In the genomic region with DNA sequence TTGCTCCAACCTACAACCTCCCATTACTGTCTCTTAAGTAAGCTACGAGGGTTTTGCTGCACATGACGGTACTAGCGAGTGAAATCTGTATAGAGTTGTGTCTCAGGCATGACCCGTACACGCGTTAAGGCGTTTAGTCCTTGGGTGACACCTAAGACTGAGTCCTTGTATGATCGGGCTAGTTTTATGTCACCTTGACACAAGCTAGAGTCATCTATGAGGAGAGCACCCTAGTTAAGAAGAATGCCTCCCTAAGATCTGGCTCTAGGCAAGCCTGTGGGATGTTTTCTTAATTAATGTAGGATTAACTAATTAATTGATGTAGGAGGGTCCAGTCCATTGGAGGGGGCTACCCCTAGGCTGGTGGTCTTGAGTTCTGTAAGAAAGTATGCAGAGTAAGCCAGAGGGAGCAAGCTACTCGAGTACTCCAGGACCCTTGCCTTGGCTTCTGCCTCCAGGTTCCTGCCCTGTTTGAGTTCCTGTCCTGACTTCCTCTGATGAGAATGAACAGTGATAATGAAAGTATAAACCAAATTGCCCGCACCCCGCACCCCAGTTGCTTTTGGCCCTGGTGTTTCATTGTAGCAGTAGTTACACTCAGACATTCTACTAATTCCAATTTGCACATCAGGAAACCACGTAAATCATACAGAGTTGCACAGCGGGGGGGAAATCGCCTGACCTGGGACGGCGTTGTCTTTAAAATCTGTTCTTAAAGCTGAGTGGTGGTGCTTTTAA, we compare ENCODE assay signal across 8 mouse cellular contexts. TPM values are rescaled to one million over a fixed set of nuclear protein-coding genes. Genes with fewer than 3 reads are reported as not detected.
A peak's percentile ranks its signal among the peaks of the same experiment; 100 is the strongest.
DNase-seq lines count a peak whose midpoint lies in the region; ATAC-seq lines count a peak whose summit lies in the region.

No protein-coding gene starts in this region.

- peak overlapping the region; percentile 86 for H3K4me2 ChIP-seq in embryonic facial prominence, embryonic 14.5 days (ENCODE audit: low read depth, low read length)

- WGBS in embryonic facial prominence, embryonic 14.5 days, result 18% methylated on average over 16 of the region's 16 CpGs
- WGBS in large intestine, adult 2 months, result 10% methylated on average over 16 of the region's 16 CpGs

- peak overlapping the region; percentile 98 for H3K4me3 ChIP-seq in embryonic facial prominence, embryonic 14.5 days (ENCODE audit: low read depth, low read length)

- H3K27me3 ChIP-seq in embryonic facial prominence, embryonic 14.5 days (replicated peaks; ENCODE audit: control insufficient read depth, insufficient read depth, low read length), result no peaks in the 10 kb centered on the region

- peaks cover 8% of the 10 kb centered on the region for H3K4me1 ChIP-seq in embryonic facial prominence, embryonic 14.5 days (ENCODE audit: control insufficient read depth, insufficient read depth, low read length)

- DNase-seq in gastrocnemius, adult 18-20 months (ENCODE audit: low spot score), result peak; percentile 18
- DNase-seq in gastrocnemius, postnatal 25 days, result no peak
- peak; percentile 35 for DNase-seq in adrenal gland, postnatal 10 days
- DNase-seq in embryonic facial prominence, embryonic 14.5 days (ENCODE audit: low spot score), result peak; percentile 4
- DNase-seq in heart, postnatal 4 days, result peak; percentile 14
- peak; percentile 8 for DNase-seq in large intestine, adult 2 months (ENCODE audit: low read depth, low spot score)
- DNase-seq in mesoderm, embryonic 11.5 days (ENCODE audit: low read depth, low spot score), result peak; percentile 26
- peak; percentile 10 for DNase-seq in testis, postnatal 14 days (ENCODE audit: low spot score)

- no peaks in the 10 kb centered on the region for H3K36me3 ChIP-seq in embryonic facial prominence, embryonic 14.5 days (ENCODE audit: control insufficient read depth, insufficient read depth, low read length)

- H3K9me3 ChIP-seq in embryonic facial prominence, embryonic 14.5 days (ENCODE audit: control insufficient read depth, low read length), result no peaks in the 10 kb centered on the region

- peak; percentile 24; the same call in 1 of the 2 replicates for ATAC-seq in embryonic facial prominence, embryonic 14.5 days (ENCODE audit: low read depth)

- peak overlapping the region; percentile 54 for H3K9ac ChIP-seq in embryonic facial prominence, embryonic 14.5 days (ENCODE audit: low read depth, low read length)

- H3K27ac ChIP-seq in embryonic facial prominence, embryonic 14.5 days (replicated peaks; ENCODE audit: low read depth, low read length), result no peak overlapping the region

RNA-seq across cellular contexts. Expression of gene Bod1l, which starts 0.9 kb away (rescaled TPM):
- 10 to 100 TPM; 14.5 to 15.3 TPM for total RNA-seq in gastrocnemius, adult 18-20 months (2021)
- total RNA-seq in gastrocnemius, postnatal 25 days (2021), result 10 to 100 TPM; 13.0 to 14.0 TPM
- total RNA-seq in adrenal gland, postnatal 10 days (2021), result 10 to 100 TPM; 23.3 to 28.1 TPM
- polyA plus RNA-seq in embryonic facial prominence, embryonic 14.5 days (2014; fragmentation: Nextera tagmentation; extraction: Ambion mirVana), result 20.7 and 23.5 TPM in 2 replicates
- 10 to 100 TPM; 17.0 to 17.8 TPM for total RNA-seq in heart, postnatal 4 days (2021)
- polyA plus RNA-seq in large intestine, adult 2 months (2012; rRNA removed), result 1.6 and 2.9 TPM in 2 replicates
